Mouse (Mus musculus): Measurements from ENCODE around the gene Apbb2. TPM values are rescaled to one million over a fixed set of nuclear protein-coding genes. Genes with fewer than 3 reads are reported as not detected.
A peak's percentile ranks its signal among the peaks of the same experiment; 100 is the strongest.

Apbb2 gene
- total RNA-seq, 2 experiments from 2014 or later, result 69.4 to 79.6 TPM

GRCm38 (mm10) chr5:66552246-66552645 lies 66.3 kb downstream of the Apbb2 start:
- no peak for DNase-seq (ENCODE audit: low spot score in 2 of 2)

DNA sequence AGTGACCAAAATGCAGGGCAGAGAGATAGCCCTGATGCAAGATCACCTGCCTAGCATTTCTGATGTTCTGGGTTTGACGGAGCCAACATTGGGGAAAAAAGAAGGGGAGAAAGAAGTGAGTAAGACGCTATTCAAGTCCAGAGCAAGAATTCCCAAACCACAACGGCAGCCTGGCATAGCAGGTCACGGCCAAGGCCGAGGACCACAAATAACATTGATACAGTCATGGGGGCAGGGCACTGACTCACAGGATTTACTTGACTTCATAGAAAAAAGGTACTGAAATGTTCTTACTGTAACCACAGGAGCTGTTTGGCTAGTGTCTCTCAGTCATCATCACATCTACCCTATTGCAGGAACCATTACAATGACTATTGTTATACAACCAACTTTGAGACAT lies 68.3 kb downstream of the Apbb2 start:
- DNase-seq (ENCODE audit: low spot score in 2 of 2), result no peak

DNA sequence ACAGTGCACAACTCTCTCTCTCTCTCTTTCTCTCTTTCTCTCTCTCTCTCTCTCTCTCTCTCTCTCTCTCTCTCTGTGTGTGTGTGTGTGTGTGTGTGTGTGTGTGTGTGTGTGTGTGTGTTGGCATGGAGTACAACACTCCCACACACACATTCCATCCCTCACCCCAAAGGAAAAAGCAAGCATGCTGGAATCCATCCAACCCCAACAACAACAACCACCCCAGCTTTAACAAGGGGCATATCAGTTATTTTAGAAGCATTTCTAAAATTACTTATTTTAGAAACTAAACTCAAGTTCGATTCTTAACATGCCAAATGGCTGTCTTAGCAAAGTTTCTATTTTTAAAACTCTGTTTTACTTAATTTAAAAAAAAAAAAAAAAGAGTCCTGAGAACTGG lies 68.9 kb downstream of the Apbb2 start:
- no peak for DNase-seq (ENCODE audit: low spot score in 2 of 2)

DNA sequence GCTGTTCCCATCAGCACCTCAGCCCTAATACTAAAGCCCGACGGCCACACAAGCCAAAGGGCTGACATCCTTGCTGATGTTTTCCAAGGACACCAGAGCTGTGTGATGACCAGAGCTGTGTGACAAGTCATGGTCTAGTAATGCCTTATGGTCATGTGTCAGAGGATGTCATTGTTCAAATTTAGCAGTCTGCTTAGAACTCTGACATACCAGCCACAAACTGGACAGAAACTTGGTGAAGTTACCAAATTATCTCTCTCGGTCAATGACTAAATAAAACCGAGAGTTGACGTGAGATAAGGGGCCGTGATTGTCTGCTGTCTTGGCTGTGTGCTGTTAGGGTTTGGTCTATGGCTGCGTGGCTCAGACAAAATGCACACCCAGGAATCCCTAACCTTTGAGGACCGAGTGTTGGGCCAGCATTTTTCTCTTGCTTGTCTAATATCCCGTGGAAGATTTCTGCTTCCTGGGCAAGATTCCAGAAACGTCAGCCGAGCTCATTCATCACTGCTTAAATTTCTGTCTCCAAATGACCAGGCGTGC lies 71.5 kb downstream of the Apbb2 start:
- DNase-seq (ENCODE audit: low spot score in 2 of 2), result peak in 1 of 2 experiments; percentile 37

DNA sequence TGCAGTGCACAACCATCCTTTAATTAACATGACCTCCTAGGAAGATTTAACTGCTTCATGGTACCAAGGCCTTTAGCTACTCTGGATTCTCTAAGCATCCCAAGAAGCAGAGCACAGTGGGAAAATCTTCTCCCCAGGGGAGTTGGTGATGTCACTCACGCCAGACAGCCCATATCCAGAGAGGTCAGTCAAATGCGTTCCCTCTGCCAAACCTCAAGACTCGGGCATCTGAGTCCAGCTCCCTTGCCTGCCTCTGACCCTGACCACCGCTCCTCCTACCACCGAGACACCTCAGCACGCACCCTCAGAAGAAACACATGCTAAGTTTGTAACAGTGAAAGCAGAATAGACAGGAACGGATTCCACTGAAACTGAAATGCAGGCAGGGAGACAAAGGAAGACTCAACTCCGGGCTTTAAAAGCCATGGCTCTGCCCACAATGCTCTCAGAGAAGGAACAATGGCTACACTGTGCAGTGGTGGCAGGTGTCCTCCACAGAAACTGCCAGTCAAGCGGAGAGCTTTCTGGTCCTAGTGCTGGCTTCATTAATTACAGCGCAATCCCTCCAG lies 72.9 kb downstream of the Apbb2 start:
- DNase-seq (ENCODE audit: low spot score in 2 of 2), result no peak

DNA sequence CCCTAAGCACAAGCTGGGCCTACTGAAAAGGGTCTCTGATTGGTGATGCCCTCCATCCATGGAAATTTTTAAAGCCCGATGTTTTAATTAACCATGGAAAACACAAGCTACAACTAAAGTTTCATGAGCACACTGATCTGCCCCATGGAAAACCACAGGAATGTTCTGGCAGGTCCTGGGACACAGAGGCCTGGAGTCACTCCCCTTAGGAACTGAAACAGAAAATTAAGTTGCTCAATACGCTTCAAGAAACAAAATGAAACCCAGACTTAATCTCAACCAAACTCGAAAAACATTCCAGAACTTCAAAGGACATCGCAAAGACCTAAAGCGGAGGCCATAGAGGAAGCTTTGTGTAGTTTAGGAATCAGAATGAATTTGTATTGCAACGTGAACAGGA lies 74.8 kb downstream of the Apbb2 start:
- no peak for DNase-seq (ENCODE audit: low spot score in 2 of 2)

GRCm38 (mm10) chr5:66543344-66543743 lies 75.2 kb downstream of the Apbb2 start:
- DNase-seq (ENCODE audit: low spot score in 2 of 2), result no peak

GRCm38 (mm10) chr5:66542521-66542920 lies 76.1 kb downstream of the Apbb2 start:
- DNase-seq (ENCODE audit: low spot score in 2 of 2), result no peak

DNA sequence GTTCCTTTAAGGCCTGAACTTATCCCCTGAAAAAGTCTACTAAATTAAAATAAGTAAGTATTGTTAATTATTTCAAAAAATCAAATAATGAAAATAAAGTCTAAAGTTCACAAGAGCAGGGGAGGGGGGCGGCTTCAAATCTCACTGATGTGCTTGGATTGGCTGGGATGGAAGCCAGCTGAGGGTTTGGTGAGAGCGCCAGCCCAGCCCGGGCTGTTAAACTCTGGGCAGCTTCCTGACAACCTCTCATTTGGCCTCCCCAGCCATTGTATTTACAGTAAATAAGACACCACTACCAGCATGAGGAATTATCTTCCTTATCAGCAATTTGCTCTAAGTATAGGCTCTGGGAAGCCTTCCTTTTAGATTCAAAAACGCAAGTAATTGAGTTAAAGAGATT lies 77.2 kb downstream of the Apbb2 start:
- no peak for DNase-seq (ENCODE audit: low spot score in 2 of 2)

GRCm38 (mm10) chr5:66540246-66540645 lies 78.3 kb downstream of the Apbb2 start:
- no peak for DNase-seq (ENCODE audit: low spot score in 2 of 2)

GRCm38 (mm10) chr5:66537811-66538210 lies 80.8 kb downstream of the Apbb2 start:
- DNase-seq (ENCODE audit: low spot score in 2 of 2), result no peak

- DNase-seq (ENCODE audit: low spot score in 2 of 2), result no peak
Measured at GRCm38 (mm10) chr5:66536696-66537358, 81.8 kb downstream of the Apbb2 start.

GRCm38 (mm10) chr5:66535566-66536236 lies 82.9 kb downstream of the Apbb2 start:
- no peak for DNase-seq (ENCODE audit: low spot score in 2 of 2)

GRCm38 (mm10) chr5:66533711-66534425 lies 84.7 kb downstream of the Apbb2 start:
- no peak for DNase-seq (ENCODE audit: low spot score in 2 of 2)

GRCm38 (mm10) chr5:66532827-66533226 lies 85.8 kb downstream of the Apbb2 start:
- DNase-seq (ENCODE audit: low spot score in 2 of 2), result no peak

GRCm38 (mm10) chr5:66530361-66530760 lies 88.2 kb downstream of the Apbb2 start:
- no peak for DNase-seq (ENCODE audit: low spot score in 2 of 2)

- no peak for DNase-seq (ENCODE audit: low spot score in 2 of 2)
Measured at GRCm38 (mm10) chr5:66529631-66530030, 89.0 kb downstream of the Apbb2 start.

- no peak for DNase-seq (ENCODE audit: low spot score in 2 of 2)
Measured at GRCm38 (mm10) chr5:66528567-66528966, 90.0 kb downstream of the Apbb2 start.

- no peak for DNase-seq (ENCODE audit: low spot score in 2 of 2)
Measured at GRCm38 (mm10) chr5:66527090-66527489, 91.5 kb downstream of the Apbb2 start.

- DNase-seq (ENCODE audit: low spot score in 2 of 2), result no peak
Measured at GRCm38 (mm10) chr5:66525002-66525401, 93.6 kb downstream of the Apbb2 start.

GRCm38 (mm10) chr5:66523681-66524503 lies 94.7 kb downstream of the Apbb2 start:
- DNase-seq (ENCODE audit: low spot score in 2 of 2), result no peak

All from adrenal gland, postnatal 4 days (tissue).